Mouse (Mus musculus): ENCODE results near the gene Ptgir. TPM values are rescaled to one million over a fixed set of nuclear protein-coding genes. Genes with fewer than 3 reads are reported as not detected.
"Not testable (repeated sequence)": the region's sequence is repeated elsewhere in the genome, so short reads cannot be mapped to it uniquely, and the experiment has no call there.

The Ptgir gene
- total RNA-seq, 2 experiments from 2014 or later, result not detected

DNA sequence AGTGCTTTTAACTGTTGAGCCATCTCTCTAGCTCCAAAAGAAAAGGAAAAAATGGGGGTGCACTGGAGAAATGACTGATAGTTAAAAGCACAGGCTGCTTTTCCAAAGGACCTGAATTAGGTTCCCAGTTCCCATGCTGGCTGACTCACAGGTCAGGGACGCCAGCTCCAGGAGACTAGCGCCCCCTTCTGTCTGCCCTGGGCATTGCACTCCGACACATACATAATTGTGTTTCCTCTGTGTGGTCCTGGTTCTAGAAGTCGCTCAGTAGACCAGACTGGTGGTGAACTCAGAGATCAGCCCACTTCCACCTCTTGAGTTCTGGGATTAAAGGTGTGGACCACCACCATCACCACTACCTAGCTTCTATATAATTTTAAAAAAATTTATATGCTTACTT is 31.0 kb downstream of the Ptgir start:
- DNase-seq (ENCODE audit: low spot score in 2 of 2), result peak in 1 of 2 experiments; percentile 50

DNA sequence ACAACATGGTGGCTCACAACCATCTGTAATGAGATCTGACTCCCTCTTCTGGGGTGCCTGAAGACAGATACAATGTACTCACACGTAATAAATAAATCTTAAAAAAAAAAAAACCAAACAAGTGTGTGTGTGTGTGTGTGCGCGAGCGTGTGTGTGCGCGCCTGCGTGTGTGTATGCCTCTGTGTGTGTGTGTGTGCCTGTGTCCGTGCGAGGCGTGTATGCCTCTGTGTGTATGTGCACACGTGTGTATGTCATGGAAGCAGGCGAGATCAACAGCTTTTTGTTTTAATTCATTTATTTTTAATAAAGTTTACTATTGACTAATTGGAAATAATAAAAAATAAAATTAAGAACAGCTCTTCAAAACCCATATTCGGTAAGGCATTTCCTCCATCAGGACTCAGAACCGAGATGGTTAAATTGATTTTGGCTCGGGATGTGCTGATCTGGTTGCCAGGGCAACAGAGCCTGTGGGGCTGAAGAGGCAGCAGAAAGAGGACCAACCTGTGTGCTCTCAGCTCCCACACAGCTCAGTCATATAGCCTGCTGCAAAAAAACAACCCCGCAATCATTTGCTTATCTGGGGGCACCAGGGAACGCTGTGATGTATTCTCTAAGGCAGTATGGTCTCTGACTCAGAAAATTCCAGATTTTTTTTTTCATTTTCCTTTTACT is 32.0 kb downstream of the Ptgir start:
- peak in 1 of 2 experiments; percentile 71 for DNase-seq (ENCODE audit: low spot score in 2 of 2)

DNA sequence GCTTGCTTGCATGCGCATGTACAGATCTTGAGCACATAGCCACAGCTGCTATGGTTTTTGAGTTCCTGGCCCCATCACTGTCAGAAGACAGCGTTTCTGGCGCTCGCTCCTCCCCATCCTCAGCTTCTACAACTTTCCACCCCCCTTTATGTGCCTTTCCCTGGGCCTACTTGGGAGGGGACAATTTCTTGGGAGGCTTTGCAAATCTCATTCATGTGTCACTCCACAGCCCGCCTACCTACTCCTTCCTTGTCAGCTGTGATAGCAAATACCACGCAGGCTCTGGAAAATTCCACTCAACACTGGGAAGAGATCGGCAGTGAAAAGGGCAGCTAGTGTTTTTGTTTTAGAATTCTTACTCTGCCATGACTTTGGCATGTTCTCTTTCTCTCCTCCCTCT is 34.0 kb downstream of the Ptgir start:
- peak in 1 of 2 experiments; percentile 39 for DNase-seq (ENCODE audit: low spot score in 2 of 2)

DNA sequence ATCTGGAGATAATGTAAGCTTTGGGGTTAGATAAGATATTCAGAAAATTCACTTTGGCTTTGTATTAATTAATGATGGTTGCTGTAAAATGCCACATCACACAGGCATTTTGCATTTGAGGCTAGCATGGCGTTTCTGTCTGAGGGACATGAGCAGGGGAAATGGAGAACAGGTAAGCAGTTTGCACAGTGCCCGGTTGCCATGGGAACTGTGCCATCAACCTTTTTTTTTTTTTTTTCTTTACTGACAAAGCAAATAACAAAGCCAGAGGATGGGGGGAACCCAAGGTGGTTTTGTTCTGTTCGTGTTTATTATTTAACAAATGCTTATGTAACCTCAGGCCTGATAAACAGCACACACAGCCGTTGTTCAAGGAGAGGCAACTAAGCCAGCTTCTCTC is 36.6 kb downstream of the Ptgir start:
- no peak for DNase-seq (ENCODE audit: low spot score in 2 of 2)

DNA sequence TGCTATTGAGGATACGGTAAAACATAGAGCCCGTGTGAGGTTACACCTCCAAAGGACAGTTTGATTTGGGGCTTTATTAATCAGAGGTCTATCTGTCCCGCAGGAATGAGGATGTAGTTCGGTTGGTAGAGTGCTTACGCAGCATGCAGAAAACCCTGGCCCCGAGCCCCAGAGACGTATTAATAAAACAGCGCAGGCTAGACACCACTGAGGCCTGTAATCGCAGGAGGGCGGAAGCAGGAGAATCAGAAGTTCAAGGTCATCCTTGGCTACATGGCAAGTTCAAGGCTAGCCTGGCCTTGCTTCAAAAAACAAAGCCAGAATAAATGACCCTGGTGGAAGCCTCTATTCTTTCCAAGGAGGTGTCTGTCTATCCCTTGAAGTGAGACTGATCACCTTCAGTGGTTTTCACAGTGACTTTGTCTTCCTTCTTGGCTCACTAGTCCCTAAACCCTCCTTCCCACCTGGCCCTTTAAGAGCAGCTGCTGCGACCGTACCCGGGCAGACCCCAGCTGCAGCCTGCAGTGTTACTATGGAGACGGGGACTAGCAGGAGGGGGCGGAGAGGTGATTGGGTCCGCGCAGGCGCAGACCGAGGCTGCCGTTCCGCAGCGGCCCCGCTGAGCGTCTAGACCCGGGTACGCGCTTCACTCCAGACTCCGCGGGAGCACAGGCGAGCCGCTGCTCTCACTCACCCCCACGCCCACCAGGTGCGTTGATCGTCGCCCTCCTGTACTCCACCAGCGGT is 37.9 kb downstream of the Ptgir start, which contains the start of gene Pnmal2:
Gene Pnmal2 (plus strand): TSS at position 622 of the 747 bp plus-strand sequence.
- DNase-seq (ENCODE audit: low spot score in 2 of 2), result peak; percentile 89 to 93

DNA sequence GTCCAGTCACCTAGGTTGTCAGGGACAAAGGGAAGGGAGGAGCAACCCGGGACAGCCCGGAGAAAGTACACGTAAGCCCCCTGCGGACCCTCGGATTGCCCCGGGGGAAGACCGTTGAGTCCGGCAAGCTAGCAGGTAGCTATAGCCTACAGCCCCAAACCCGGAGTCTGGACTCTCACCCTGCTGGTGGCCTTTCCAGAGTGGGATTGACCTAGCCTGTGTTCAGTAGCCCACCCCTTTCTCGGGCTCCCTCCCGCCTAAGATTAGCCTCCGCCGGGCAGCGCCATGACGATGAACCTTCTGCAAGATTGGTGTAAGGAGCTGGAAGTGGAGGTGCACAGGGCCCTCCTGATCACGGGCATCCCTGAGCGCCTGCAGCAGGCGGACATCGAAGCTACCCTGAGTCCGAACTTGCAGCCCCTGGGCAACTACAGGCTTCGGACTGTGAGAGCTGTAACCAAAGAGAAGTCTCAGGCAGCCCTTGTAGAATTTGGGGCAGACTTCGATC is 38.6 kb downstream of the Ptgir start:
- DNase-seq (ENCODE audit: low spot score in 2 of 2), result peak in 1 of 2 experiments; percentile 57

DNA sequence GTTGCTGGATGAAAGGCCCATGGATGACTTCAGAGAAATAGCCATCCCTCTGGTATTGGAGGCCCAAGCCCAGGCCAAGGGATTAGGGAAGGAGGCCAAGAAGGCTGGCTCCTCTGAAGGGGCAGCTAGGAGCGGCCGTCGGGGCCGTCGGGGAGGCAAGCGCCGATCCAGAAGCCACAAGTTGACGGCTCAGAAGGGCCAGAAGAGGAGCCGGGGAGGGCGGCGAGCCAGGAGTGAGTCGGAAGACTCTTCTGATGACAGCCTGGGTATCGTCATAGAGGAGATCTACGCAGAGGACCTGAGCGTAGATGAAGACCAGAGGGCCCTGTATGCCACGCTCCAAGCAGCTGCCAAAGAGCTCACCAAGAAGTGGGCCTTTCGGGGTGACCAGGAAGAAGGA is 39.1 kb downstream of the Ptgir start:
- DNase-seq (ENCODE audit: low spot score in 2 of 2), result peak in 1 of 2 experiments; percentile 58

DNA sequence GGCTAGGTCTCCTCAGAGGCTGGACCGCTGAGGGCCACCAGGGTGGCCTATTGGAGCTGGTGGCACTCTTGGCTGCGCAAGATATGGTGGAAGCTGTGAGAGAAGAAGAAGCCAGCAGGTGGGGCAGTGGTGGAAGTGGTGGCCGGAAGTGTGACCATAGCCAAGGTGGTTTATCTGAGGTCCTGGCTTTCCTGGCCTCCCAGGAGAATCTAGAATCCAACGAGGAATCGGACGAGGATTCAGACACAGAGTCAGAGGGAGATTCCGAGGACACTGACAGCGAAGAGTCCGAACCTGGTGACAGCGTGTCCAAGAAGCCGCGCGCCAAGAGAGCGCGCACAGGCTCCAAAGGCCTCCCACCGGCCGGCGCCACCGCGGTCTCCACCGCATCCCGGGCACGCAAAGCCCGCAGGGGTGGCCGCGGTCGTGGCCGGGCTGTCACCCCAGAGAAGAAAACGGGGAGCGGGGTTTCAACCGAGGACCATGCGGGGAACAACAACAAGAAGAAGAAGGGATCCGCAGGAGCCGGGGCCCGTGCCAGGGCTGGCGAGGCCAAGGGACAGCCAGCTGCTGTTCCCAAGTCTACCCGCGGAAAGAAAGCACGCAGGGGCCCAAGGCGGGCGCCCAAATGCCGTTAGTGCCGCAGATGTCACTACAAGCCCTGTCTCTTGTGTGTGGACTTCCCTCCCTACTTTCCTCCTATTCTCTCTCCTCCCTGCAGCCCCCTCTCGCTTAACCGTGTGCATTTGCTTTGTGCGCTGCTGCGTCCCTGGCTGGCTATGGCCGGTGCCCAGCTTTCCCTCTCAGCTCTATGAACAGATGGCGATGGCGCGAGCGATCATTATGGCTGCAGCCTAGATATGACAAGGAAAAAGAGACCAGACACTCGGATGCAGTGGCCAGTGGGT is 40.4 kb downstream of the Ptgir start:
- no peak for DNase-seq (ENCODE audit: low spot score in 2 of 2)

DNA sequence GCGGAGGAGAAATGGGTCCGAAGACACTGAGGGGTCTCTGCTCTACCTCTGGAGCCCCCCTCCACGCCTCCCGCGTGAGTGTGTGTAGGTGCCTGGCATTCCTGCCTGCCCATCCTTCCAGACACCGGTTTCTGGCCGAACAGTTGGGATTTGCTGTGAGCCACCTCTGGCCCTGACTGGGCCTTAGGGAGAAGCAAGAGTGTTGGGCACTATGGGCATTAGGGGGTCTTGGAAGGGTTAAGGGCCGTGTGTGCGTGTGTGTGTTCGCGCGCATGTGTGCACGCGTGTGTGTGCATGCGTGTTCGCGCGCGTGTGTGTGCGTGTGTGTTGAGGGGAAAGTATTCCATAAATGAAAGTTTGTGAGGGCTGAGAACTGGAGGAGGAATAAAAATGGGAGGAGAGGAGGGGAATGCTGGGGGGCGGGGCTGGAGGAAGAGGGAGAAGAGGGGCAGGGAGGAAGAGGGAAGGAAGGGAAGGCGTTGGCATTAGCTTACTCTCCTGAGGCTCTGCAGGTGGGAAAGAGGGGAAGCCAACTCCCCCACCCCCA is 41.1 kb downstream of the Ptgir start:
- DNase-seq (ENCODE audit: low spot score in 2 of 2), result no peak

DNA sequence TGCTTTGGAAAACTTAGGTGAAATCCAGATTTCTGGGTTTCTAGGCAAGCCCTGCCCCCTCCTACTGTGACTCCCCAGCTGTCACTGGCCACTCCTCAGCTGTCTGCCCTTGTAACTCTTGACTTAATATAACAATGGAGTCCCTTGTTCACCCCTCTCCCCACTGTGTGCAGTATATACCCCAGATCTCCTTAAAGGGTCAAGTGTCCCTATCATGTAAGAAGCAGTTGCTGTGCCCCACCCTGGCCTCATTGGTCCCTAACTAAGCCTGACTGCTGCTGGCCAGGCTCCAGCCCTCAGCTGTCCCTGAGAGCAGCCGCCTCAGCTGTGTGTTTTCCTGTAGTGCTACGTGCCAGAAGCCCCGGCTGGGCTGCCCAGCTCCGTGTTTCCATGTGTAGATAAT is 41.7 kb downstream of the Ptgir start:
- DNase-seq (ENCODE audit: low spot score in 2 of 2), result no peak

DNA sequence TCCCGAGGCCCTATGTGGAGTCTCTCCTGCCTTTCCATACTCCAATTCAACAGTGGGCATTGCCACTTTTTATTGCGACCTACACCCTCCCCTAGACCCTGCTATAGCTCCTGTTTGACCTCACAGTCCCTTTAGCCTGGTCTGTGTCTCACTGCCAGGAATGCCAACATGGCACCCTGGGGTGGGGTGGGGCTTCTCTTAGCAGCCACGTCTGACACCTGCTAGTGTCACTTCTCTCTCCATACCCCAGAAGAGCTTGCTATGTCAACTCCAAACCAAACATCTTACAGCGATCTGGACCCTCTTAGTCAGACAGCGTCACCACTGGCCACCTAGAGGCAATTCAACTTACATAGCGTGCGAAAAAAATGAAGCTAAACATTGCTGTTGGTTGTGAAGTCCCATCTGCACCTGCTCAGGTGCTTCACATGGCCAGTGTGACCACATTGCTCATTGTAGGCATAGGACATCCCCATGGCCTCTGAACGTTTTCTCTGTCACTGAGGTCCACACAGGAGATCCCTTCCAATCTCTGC is 42.7 kb downstream of the Ptgir start:
- DNase-seq (ENCODE audit: low spot score in 2 of 2), result no peak

DNA sequence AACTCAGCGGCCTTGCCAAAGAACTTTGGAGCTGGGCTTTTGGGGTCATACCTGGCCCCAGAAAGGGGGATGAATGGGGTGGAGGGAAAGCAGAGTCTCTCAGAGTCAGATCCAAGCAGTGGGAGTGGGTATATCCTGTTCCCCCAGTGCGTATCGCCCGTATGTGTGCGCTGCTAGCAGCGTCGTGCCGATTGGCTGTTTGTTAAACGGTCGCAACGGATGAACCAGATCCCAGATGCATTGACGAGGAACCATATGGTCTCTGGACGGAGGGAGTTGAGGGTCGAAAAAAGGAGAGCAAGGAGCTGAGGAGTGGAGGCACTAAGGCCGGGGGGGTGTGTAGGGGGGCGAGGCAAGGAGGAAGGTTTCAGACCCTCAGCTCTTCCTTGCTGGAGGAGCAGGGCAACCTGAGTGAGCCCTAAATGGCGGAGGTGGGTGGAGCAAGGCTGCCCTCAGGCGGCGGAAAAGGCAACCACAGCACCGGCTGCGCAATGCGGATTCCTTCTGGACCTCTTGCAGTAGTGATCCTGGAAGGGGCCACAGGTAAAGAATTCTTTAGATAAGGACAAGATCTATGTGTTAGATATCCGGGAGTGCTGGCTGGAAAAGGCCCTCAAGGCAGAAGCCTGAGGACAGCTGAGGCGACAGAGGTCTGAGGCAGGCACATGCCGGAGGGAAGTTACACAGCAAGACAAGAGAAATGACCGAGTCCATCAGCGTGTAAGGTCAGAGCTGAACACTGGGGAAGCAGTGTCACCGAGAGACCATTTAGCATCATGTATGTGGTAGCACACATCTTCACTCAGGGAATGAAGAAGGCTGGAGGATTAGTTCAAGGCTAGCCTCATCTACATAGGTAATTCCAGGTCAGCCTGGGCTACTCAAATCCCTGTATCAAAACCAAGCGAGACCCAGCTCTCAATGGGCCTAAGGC is 43.9 kb downstream of the Ptgir start:
- peak; percentile 87 to 91 for DNase-seq (ENCODE audit: low spot score in 2 of 2)

DNA sequence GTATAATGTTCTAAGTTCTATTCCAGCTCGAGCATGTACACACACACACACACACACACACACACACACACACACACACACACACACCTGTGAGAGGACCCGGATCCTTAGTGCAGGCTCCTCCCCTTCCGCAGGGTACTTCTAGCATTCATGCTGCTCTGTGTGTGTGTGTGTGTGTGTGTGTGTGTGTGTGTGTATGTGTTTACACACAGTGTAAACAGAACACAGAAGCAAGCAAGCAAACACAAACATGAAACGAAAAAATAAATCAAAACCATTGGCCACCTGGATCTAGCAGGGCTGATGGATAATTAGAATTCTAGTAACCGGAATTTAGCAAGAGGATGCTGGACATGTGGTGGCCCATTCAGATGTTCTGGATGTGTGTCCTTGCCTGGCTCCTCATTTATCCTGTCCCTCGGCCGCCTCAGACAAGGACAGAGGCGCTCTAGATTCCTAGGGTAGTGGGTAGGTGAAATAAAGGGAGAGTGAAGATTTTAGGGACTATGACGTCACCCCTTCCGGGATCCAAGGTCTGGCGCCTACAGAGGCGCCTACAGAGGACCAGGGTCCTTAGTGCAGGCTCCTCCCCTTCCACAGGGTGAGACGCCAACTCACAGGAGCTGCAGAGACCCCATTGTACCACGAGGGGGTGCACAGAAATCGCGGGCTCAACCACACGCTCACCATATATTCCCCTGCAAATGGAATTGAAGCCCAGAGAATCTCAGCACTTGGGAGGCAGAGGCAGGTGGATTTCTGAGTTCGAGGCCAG is 44.8 kb downstream of the Ptgir start:
- peak; percentile 90 to 91 for DNase-seq (ENCODE audit: low spot score in 2 of 2)

DNA sequence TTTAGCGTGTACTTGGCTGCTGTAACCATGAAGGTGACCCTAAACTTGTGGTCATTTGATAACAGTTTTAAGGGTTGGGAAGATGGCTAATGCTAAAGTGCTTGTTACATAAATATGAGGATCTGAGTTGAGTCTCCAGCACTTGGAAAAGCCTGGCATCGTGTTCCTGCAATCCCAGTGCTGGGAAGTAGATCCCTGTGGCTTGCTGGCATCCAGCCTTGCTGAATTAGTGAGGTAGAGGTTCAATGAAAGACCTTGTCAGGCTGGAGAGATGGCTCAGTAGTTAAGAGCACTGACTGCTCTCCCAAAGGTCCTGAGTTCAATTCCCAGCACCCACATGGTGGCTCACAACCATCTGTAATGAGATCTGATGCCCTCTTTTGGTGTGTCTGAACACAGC is 47.5 kb downstream of the Ptgir start:
- DNase-seq (ENCODE audit: low spot score in 2 of 2), result not testable (repeated sequence)

DNA sequence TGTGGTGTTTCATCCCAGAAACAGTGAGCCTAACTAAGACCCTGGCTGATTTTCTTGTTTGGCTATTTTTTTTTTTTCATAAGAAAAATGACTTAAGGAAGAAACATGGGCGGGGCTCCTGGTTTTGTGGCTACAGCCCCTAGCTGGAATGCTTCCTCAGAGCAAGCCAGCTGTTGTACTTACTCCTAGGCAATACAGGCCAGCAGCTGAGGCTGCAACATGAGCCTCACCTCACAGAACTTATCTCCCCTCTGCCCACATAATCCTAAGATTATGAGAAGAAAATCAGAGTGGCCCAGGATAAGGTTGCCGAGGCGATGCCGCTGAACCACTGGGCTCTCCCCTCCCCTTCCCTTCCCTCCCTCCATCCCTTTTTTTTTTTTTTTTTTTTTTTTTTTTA is 49.4 kb downstream of the Ptgir start:
- DNase-seq (ENCODE audit: low spot score in 2 of 2), result no peak

DNA sequence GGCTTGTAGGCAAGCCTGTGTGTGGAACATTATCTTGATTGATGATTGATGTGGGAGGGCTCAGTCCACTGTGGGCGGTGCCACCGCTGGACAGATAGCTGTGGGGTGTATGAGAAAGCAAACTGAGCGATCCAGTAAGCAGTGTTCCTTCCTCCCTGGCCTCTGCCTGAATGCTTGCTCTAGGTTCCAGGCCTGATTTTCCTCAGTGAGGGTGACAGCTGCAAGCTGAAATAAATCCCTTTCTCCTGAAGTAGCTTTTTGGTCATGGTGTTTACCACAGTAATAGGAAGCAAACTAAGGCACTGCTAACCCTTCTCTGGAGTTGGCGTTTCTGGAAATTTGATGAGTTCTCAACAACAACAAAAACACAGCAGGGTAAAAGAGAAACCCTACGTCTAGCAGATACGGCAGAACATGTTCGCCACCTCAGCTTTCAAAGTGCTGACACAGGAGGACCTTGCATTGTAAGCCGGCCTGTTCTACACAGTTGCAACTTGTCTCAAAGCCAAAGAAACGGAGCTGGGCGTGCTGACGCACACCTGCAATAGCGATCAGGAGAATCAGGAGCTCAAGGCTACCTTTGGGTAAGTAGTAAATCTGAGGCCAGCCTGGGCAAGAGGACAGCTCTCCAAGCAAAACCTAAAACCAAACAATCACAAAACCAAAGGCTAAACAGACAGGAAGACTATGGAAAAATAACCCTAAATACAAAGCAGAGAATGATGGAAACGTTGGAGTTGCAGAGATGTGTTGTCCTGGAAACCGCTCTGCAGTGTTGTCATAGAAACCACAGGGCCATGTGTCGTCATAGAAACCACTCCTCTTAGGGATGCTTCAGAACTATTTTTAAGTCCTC is 50.3 kb downstream of the Ptgir start:
- peak; percentile 25 to 36 for DNase-seq (ENCODE audit: low spot score in 2 of 2)

DNA sequence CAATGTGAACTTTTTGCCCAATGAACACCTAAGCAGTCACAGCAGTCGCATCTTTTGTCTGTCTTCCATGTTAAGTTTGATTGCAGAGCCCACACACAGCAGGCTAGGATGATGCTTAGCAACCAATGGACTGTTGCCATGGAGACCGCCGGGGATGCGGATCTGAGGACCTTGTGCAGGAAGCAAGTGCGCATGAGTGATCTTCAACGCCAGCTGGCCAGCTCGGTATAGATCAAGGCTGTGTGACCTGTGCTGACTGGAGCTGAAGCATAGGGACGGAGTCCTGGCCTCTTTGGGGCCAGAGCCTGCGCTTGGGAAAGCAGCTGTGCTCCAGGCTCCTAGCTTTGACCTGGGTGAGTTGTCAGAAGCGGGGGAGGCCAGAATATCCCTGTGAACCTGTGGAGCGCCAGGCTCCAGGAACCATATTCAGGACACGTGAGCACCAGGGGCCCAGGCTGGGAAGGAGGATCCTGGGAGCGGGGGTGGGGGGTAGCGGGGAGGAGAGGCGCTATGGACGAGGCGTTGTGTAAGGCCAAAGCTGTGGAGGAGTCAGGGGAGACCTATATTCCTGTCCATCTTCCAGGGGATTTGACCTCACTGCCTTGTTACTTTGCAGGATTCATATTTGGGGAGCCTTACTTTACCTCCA is 53.4 kb downstream of the Ptgir start, which contains the start of gene Pnmal1:
Gene Pnmal1 (plus strand): TSS at position 141 of the 649 bp plus-strand sequence.
- DNase-seq (ENCODE audit: low spot score in 2 of 2), result peak; percentile 84 to 88
